Mouse (Mus musculus): ENCODE measurements around the gene Gpr160. TPM values are rescaled to one million over a fixed set of nuclear protein-coding genes. Genes with fewer than 3 reads are reported as not detected.
"Not testable (repeated sequence)": the region's sequence is repeated elsewhere in the genome, so short reads cannot be mapped to it uniquely, and the experiment has no call there.

The Gpr160 gene
- polyA plus RNA-seq, 1 experiment: 5.5 TPM

GRCm38 (mm10) chr3:30851422-30851821, 4.3 kb upstream of the Gpr160 start:
- Histone ChIP-seq H3K4me1 (ENCODE audit: control insufficient read depth, insufficient read depth, low read length) (no peaks in the 10 kb centered on the region), H3K4me3 (replicated peaks; ENCODE audit: extremely low read depth, low read depth, low read length) (no peak overlapping the region)
- TF ChIP-seq POLR2A (IDR thresholded peaks at IDR 0.05; ENCODE audit: borderline replicate concordance, extremely low read depth, low read depth, low read length) (no peak), CTCF (IDR thresholded peaks at IDR 0.05; ENCODE audit: insufficient read depth, low read length) (no peak)
- 72% methylated on average over 6 of the region's 6 CpGs for WGBS
- DNase-seq: no peak

- no peaks in the 10 kb centered on the region for H3K4me1 ChIP-seq (ENCODE audit: control insufficient read depth, insufficient read depth, low read length)
- TF ChIP-seq POLR2A (IDR thresholded peaks at IDR 0.05; ENCODE audit: borderline replicate concordance, extremely low read depth, low read depth, low read length): no peak
- no peak for TF ChIP-seq CTCF (IDR thresholded peaks at IDR 0.05; ENCODE audit: insufficient read depth, low read length)
- 85% methylated on average over 5 of the region's 5 CpGs for WGBS
- DNase-seq: no peak
- H3K4me3 ChIP-seq (replicated peaks; ENCODE audit: extremely low read depth, low read depth, low read length): no peak overlapping the region
These were observed 2.2 kb upstream of the Gpr160 start for GRCm38 (mm10) chr3:30853596-30853995.

- not testable (repeated sequence) for H3K4me3 ChIP-seq (replicated peaks; ENCODE audit: extremely low read depth, low read depth, low read length); H3K4me1 ChIP-seq (ENCODE audit: control insufficient read depth, insufficient read depth, low read length); DNase-seq
- WGBS: 91% methylated on average over 8 of the region's 8 CpGs
These were observed 3.8 kb downstream of the Gpr160 start for GRCm38 (mm10) chr3:30859599-30859998.

- 71% methylated on average over 4 of the region's 4 CpGs for WGBS
These were observed 5.0 kb downstream of the Gpr160 start for GRCm38 (mm10) chr3:30860705-30861104.

GRCm38 (mm10) chr3:30863712-30864435, 8.1 kb downstream of the Gpr160 start:
- H3K4me1 ChIP-seq (ENCODE audit: control insufficient read depth, insufficient read depth, low read length): no peaks in the 10 kb centered on the region
- TF ChIP-seq CTCF (IDR thresholded peaks at IDR 0.05; ENCODE audit: insufficient read depth, low read length) (no peak), POLR2A (IDR thresholded peaks at IDR 0.05; ENCODE audit: borderline replicate concordance, extremely low read depth, low read depth, low read length) (no peak)
- DNase-seq: no peak
- no peak overlapping the region for H3K4me3 ChIP-seq (replicated peaks; ENCODE audit: extremely low read depth, low read depth, low read length)
- 52% methylated on average over 5 of the region's 5 CpGs for WGBS

More at GRCm38 (mm10) chr3:30860705-30861104, 5.0 kb downstream of the Gpr160 start:
- Histone ChIP-seq H3K4me3 (replicated peaks; ENCODE audit: extremely low read depth, low read depth, low read length) (no peak overlapping the region), H3K4me1 (ENCODE audit: control insufficient read depth, insufficient read depth, low read length) (no peaks in the 10 kb centered on the region)
- DNase-seq: no peak
- TF ChIP-seq CTCF (IDR thresholded peaks at IDR 0.05; ENCODE audit: insufficient read depth, low read length): no peak
- TF ChIP-seq POLR2A (IDR thresholded peaks at IDR 0.05; ENCODE audit: borderline replicate concordance, extremely low read depth, low read depth, low read length): no peak

- no peak for DNase-seq
- 58% methylated on average over 1 of the region's 1 CpGs for WGBS
- Histone ChIP-seq H3K4me3 (replicated peaks; ENCODE audit: extremely low read depth, low read depth, low read length) (no peak overlapping the region), H3K4me1 (ENCODE audit: control insufficient read depth, insufficient read depth, low read length) (no peaks in the 10 kb centered on the region)
- TF ChIP-seq POLR2A (IDR thresholded peaks at IDR 0.05; ENCODE audit: borderline replicate concordance, extremely low read depth, low read depth, low read length) (no peak), CTCF (IDR thresholded peaks at IDR 0.05; ENCODE audit: insufficient read depth, low read length) (no peak)
These were observed 8.9 kb downstream of the Gpr160 start for GRCm38 (mm10) chr3:30864640-30865039.

- Histone ChIP-seq H3K4me3 (replicated peaks; ENCODE audit: extremely low read depth, low read depth, low read length) (no peak overlapping the region), H3K4me1 (ENCODE audit: control insufficient read depth, insufficient read depth, low read length) (no peaks in the 10 kb centered on the region)
- no peak for DNase-seq
- TF ChIP-seq CTCF (IDR thresholded peaks at IDR 0.05; ENCODE audit: insufficient read depth, low read length): no peak
- no peak for TF ChIP-seq POLR2A (IDR thresholded peaks at IDR 0.05; ENCODE audit: borderline replicate concordance, extremely low read depth, low read depth, low read length)
- WGBS: 75% methylated on average over 5 of the region's 5 CpGs
These were observed 12.4 kb downstream of the Gpr160 start for GRCm38 (mm10) chr3:30868176-30868575.

GRCm38 (mm10) chr3:30868625-30869024, 12.9 kb downstream of the Gpr160 start:
- 83% methylated on average over 5 of the region's 5 CpGs for WGBS
- no peaks in the 10 kb centered on the region for H3K4me1 ChIP-seq (ENCODE audit: control insufficient read depth, insufficient read depth, low read length)
- DNase-seq: no peak
- H3K4me3 ChIP-seq (replicated peaks; ENCODE audit: extremely low read depth, low read depth, low read length): no peak overlapping the region
- TF ChIP-seq POLR2A (IDR thresholded peaks at IDR 0.05; ENCODE audit: borderline replicate concordance, extremely low read depth, low read depth, low read length) (no peak), CTCF (IDR thresholded peaks at IDR 0.05; ENCODE audit: insufficient read depth, low read length) (no peak)

- TF ChIP-seq CTCF (IDR thresholded peaks at IDR 0.05; ENCODE audit: insufficient read depth, low read length) (no peak), POLR2A (IDR thresholded peaks at IDR 0.05; ENCODE audit: borderline replicate concordance, extremely low read depth, low read depth, low read length) (no peak)
These were observed 14.2 kb downstream of the Gpr160 start for GRCm38 (mm10) chr3:30869995-30870394.

GRCm38 (mm10) chr3:30876709-30877108, 21.0 kb downstream of the Gpr160 start:
- 67% methylated on average over 6 of the region's 6 CpGs for WGBS

More at GRCm38 (mm10) chr3:30869995-30870394, 14.2 kb downstream of the Gpr160 start:
- DNase-seq: no peak
- Histone ChIP-seq H3K4me3 (replicated peaks; ENCODE audit: extremely low read depth, low read depth, low read length) (no peak overlapping the region), H3K4me1 (ENCODE audit: control insufficient read depth, insufficient read depth, low read length) (no peaks in the 10 kb centered on the region)
- WGBS: 80% methylated on average over 1 of the region's 1 CpGs

More at GRCm38 (mm10) chr3:30876709-30877108, 21.0 kb downstream of the Gpr160 start:
- Histone ChIP-seq H3K4me1 (ENCODE audit: control insufficient read depth, insufficient read depth, low read length) (no peaks in the 10 kb centered on the region), H3K4me3 (replicated peaks; ENCODE audit: extremely low read depth, low read depth, low read length) (no peak overlapping the region)
- no peak for TF ChIP-seq POLR2A (IDR thresholded peaks at IDR 0.05; ENCODE audit: borderline replicate concordance, extremely low read depth, low read depth, low read length)
- no peak for TF ChIP-seq CTCF (IDR thresholded peaks at IDR 0.05; ENCODE audit: insufficient read depth, low read length)
- DNase-seq: no peak

Measured in lung, adult 2 months (tissue).